Mouse (Mus musculus) adrenal gland, postnatal 25 days (tissue): ENCODE results near the gene Golga3. TPM values are rescaled to one million over a fixed set of nuclear protein-coding genes. Genes with fewer than 3 reads are reported as not detected.

Experiments used
- DNase-seq: peaks from one replicate; pipeline ENCODE4 v3.0.0; 2021; ENCODE audit warnings: mixed read lengths
- total RNA-seq: library from RNA; stranded (reverse); gene quantifications from 2 replicates; pipeline ENCODE4 v1.2.3, GENCODE M21; 2021

Golga3 gene
- total RNA-seq, 1 experiment from 2014 or later, result 40.1 TPM

- DNase-seq, result no peak
These were observed 55.1 kb downstream of the Golga3 start for GRCm38 (mm10) chr5:110231638-110232037.

- DNase-seq, result no peak
These were observed 55.8 kb downstream of the Golga3 start for GRCm38 (mm10) chr5:110232346-110232745.

GRCm38 (mm10) chr5:110244091-110244490 lies 67.6 kb downstream of the Golga3 start:
- no peak for DNase-seq

GRCm38 (mm10) chr5:110266941-110267340 lies 90.4 kb downstream of the Golga3 start:
- DNase-seq, result no peak

DNA sequence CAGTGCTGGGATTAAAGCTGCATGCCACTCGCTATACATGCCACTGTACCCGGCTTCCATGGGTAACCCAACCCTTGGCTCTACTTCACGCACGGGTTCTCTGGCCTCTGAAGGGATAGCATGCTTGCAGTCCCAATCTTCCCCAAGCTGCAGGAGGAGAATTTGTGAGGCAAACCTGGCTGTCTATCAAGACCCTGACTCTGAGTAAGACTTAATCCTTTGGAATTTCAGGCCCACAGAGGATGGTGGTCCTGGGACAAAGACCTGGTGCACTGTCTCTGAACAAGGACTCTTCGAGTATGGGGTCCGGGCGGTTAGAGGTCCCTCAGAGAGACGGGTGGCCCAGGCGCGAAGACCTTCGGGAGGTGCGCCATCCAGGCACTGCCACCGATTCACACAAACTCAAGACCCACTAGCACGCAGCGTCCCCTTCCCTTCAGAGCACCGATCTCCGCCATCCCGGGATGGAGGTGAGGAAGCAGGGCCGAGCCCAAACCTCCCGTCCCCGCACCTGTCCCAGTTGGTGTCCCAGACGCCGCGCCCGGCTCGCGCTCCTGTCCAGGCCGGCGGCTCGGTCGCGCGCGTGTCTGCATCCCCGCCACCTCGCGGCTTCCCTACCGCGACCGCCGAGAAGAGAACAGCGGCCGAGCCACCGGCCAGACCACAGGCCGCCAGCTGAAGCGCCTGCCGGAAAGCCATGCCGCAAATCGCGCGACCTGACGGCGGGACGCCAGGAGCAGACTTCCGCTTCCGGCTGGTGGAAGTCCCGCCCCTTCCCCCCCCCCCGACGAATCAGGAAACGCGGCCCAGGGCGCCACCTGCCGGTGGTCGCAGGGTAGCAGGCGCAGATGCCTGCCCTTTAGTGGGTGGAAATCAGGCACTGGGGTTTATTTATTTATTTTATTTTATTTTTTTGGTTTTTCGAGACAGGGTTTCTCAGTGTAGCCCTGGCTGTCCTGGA lies 92.9 kb downstream of the Golga3 start, which contains the start of gene Pgam5:
Pgam5 (minus strand) TSS at position 773 of the 961 bp plus-strand sequence.
- peak; percentile 95 for DNase-seq

DNA sequence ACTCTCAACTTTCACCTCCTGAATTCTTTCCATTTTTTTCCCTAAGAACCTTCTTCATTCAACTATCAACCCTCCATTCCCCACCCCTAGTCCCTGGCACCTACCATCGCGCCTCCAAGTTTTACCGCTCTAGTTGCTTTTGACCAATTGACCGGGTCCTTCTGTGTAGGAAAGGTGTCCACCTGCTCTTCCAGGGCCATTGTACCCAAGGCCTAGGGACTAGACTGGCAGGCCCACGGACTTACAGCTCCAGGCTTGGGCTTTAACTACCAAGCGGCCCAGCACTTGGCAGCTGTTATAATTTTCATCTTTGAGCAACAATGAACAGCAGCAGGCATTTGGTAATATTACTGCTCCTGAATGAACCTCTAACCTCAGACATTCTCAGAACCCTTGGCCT lies 93.7 kb downstream of the Golga3 start:
- DNase-seq, result no peak

DNA sequence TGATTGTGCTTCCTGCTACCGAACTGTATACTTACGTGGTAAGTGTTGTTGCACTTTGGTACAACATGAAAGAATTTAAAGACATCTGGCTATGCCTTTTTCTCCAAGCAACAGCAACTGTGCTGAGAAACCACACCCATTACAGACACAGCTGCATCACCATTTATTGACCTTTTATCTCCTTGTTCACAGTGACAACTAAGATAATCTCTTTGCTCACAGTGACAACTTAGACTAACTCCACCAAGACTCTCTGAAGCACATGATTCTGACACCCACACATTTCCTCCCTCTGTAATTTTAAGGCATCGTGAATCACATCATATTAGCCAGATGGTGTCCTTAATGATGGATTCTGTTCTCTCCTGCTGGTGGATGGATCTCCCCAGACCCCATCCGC lies 97.6 kb downstream of the Golga3 start:
- DNase-seq, result no peak

GRCm38 (mm10) chr5:110274846-110275245 lies 98.3 kb downstream of the Golga3 start:
- no peak for DNase-seq

Other genes with a start within 250 kb of the Golga3 start
- 29.3 and 30.2 TPM in 2 replicates for gene Zfp932, start 180.2 kb upstream of the Golga3 start, total RNA-seq
- 7.5 and 7.7 TPM in 2 replicates for gene Gm17655, start 104.2 kb upstream of the Golga3 start, total RNA-seq
- 0.33 and 0.52 TPM in 2 replicates for gene Gm35315, start 82.3 kb upstream of the Golga3 start, total RNA-seq
- 0.15 and 0.29 TPM in 2 replicates for gene Plcxd1, start 76.7 kb upstream of the Golga3 start, total RNA-seq
- gene Gtpbp6, start 68.5 kb upstream of the Golga3 start, total RNA-seq, result 72.3 and 75.1 TPM in 2 replicates
- gene Zfp605, start 66.6 kb upstream of the Golga3 start, total RNA-seq, result 5.7 and 7.1 TPM in 2 replicates
- 43.0 and 44.0 TPM in 2 replicates for gene Chfr, start 40.9 kb upstream of the Golga3 start, total RNA-seq
- 38.7 and 52.6 TPM in 2 replicates for gene Ankle2, start 54.3 kb downstream of the Golga3 start, total RNA-seq
- gene Pgam5, start 93.2 kb downstream of the Golga3 start, total RNA-seq, result 44.7 and 49.8 TPM in 2 replicates
- gene Pxmp2, start 109.5 kb downstream of the Golga3 start, total RNA-seq, result 9.4 and 10.7 TPM in 2 replicates
- gene Pole, start 109.6 kb downstream of the Golga3 start, total RNA-seq, result 6.2 and 8.0 TPM in 2 replicates
- gene P2rx2, start 166.5 kb downstream of the Golga3 start, total RNA-seq, result 0.55 TPM in 1 of 2 replicates, not detected in the other
- gene Lrcol1, start 168.0 kb downstream of the Golga3 start, total RNA-seq, result not detected in 2 replicates